Mouse (Mus musculus): ENCODE measurements at regions not wholly inside any gene's neighbourhood (a gene's known extent, or its start where the extent isn't known, plus 50 kb on each side); places are given as distances from the start of the nearest gene placed in this dataset.

DNA sequence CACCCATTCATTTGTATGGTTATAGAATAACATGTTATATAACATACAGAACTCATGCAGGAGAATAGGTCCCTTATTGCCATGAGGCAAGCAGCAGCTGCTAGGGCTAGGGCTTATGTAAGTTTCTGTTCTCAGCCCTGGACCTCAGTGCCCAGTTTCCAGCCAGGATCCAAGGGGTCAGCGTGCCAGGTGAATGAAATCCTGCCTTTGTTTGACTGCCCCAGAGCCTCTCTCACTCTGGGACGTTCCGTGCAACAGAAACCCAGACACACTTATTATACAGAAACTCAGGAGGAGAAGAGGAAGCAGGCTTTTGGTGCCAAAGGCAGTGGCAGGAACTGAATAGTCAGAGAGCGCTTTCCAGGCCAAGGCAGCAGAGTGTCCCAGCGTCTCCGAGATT is 130.3 kb downstream of the Dio2 start:
- Histone ChIP-seq H3K9ac (replicated peaks; ENCODE audit: low read depth, low read length) (no peak overlapping the region), H3K4me2 (ENCODE audit: low read depth, low read length) (no peak overlapping the region), H3K4me3 (ENCODE audit: low read depth, low read length) (no peak overlapping the region), H3K4me1 (ENCODE audit: control insufficient read depth, insufficient read depth) (no peaks in the 10 kb centered on the region), H3K36me3 (replicated peaks; ENCODE audit: control insufficient read depth, insufficient read depth, low read length) (no peaks in the 10 kb centered on the region), H3K27ac (ENCODE audit: low read depth) (no peak overlapping the region), H3K27me3 (ENCODE audit: control insufficient read depth, insufficient read depth, low read length) (no peaks in the 10 kb centered on the region), H3K9me3 (replicated peaks; ENCODE audit: control insufficient read depth, low read length) (no peaks in the 10 kb centered on the region)
- no peak for TF ChIP-seq CTCF (IDR thresholded peaks at IDR 0.05; ENCODE audit: low read depth)
- TF ChIP-seq EP300 (IDR thresholded peaks at IDR 0.05; ENCODE audit: low read depth), result no peak
- DNase-seq (ENCODE audit: low spot score), result no peak
- ATAC-seq (ENCODE audit: insufficient read depth, low read depth), result no peak
- 67% methylated on average over 6 of the region's 6 CpGs for WGBS

DNA sequence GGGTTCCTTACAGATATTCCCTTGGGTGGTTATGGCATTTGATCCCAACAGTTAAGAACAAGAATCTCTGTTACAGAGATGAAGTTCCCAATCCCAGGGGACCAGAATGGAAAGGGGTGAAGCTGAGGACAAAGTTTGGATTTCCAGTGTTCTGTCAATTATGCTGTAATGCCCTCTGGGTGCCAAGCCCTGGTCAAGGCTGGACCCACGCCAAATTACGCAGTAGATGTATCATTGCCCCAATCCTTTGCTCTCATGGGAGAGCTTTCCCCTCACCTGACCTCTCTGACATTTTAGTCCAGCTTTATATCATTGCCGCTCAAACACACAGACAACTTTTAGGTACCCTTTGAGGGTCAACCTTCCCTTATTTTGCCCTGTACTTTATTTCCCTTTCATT is 158.2 kb downstream of the Dio2 start:
- ATAC-seq (ENCODE audit: insufficient read depth, low read depth), result no peak
- WGBS, result 86% methylated on average over 3 of the region's 3 CpGs
- Histone ChIP-seq H3K4me3 (ENCODE audit: low read depth, low read length) (no peak overlapping the region), H3K36me3 (replicated peaks; ENCODE audit: control insufficient read depth, insufficient read depth, low read length) (no peaks in the 10 kb centered on the region), H3K9me3 (replicated peaks; ENCODE audit: control insufficient read depth, low read length) (no peaks in the 10 kb centered on the region), H3K27ac (ENCODE audit: low read depth) (no peak overlapping the region), H3K4me1 (ENCODE audit: control insufficient read depth, insufficient read depth) (no peaks in the 10 kb centered on the region), H3K9ac (replicated peaks; ENCODE audit: low read depth, low read length) (no peak overlapping the region), H3K27me3 (ENCODE audit: control insufficient read depth, insufficient read depth, low read length) (no peaks in the 10 kb centered on the region), H3K4me2 (ENCODE audit: low read depth, low read length) (no peak overlapping the region)
- TF ChIP-seq EP300 (IDR thresholded peaks at IDR 0.05; ENCODE audit: low read depth) (no peak), CTCF (IDR thresholded peaks at IDR 0.05; ENCODE audit: low read depth) (no peak)
- DNase-seq (ENCODE audit: low spot score), result no peak

- H3K36me3 ChIP-seq (replicated peaks; ENCODE audit: control insufficient read depth, insufficient read depth, low read length), result no peaks in the 10 kb centered on the region
- no peak for TF ChIP-seq EP300 (IDR thresholded peaks at IDR 0.05; ENCODE audit: low read depth)
- no peak for TF ChIP-seq CTCF (IDR thresholded peaks at IDR 0.05; ENCODE audit: low read depth)
- H3K4me2 ChIP-seq (ENCODE audit: low read depth, low read length), result no peak overlapping the region
- no peak overlapping the region for H3K4me3 ChIP-seq (ENCODE audit: low read depth, low read length)
- WGBS, result 45% methylated on average over 2 of the region's 2 CpGs
- H3K9ac ChIP-seq (replicated peaks; ENCODE audit: low read depth, low read length), result no peak overlapping the region
- DNase-seq (ENCODE audit: low spot score), result no peak
- ATAC-seq (ENCODE audit: insufficient read depth, low read depth), result no peak
- H3K4me1 ChIP-seq (ENCODE audit: control insufficient read depth, insufficient read depth), result no peaks in the 10 kb centered on the region
- H3K27me3 ChIP-seq (ENCODE audit: control insufficient read depth, insufficient read depth, low read length), result no peaks in the 10 kb centered on the region
- no peak overlapping the region for H3K27ac ChIP-seq (ENCODE audit: low read depth)
- no peaks in the 10 kb centered on the region for H3K9me3 ChIP-seq (replicated peaks; ENCODE audit: control insufficient read depth, low read length)
Observed at GRCm38 (mm10) chr12:90576103-90576502, 162.1 kb downstream of the Dio2 start.

DNA sequence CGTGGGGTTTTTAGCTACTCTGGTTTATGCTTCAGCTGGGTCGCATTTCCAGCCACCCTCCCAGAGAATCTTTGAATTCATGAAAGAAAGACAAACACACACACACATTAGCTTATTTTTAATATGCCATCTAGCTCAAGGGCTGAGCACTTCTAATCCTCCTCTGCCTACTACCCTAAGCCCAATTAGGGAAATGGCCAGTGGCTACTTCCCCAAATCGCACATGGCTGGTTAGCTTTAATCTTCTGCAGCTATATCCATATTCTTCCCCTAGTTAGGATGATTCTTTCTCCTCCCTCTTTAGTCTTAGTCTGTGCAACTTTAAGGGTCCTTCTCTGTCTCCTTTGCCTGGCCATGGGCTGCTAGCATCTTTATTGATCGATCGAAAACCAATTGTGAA is 166.3 kb downstream of the Dio2 start:
- Histone ChIP-seq H3K4me1 (ENCODE audit: control insufficient read depth, insufficient read depth) (peaks cover 3% of the 10 kb centered on the region; the same call in 1 of the 2 replicates), H3K9ac (replicated peaks; ENCODE audit: low read depth, low read length) (no peak overlapping the region), H3K27me3 (ENCODE audit: control insufficient read depth, insufficient read depth, low read length) (no peaks in the 10 kb centered on the region), H3K27ac (ENCODE audit: low read depth) (no peak overlapping the region), H3K4me3 (ENCODE audit: low read depth, low read length) (no peak overlapping the region), H3K4me2 (ENCODE audit: low read depth, low read length) (no peak overlapping the region), H3K9me3 (replicated peaks; ENCODE audit: control insufficient read depth, low read length) (no peaks in the 10 kb centered on the region), H3K36me3 (replicated peaks; ENCODE audit: control insufficient read depth, insufficient read depth, low read length) (no peaks in the 10 kb centered on the region)
- DNase-seq (ENCODE audit: low spot score), result no peak
- ATAC-seq (ENCODE audit: insufficient read depth, low read depth), result no peak
- 97% methylated on average over 5 of the region's 5 CpGs for WGBS
- TF ChIP-seq EP300 (IDR thresholded peaks at IDR 0.05; ENCODE audit: low read depth), result no peak
- TF ChIP-seq CTCF (IDR thresholded peaks at IDR 0.05; ENCODE audit: low read depth), result no peak

DNA sequence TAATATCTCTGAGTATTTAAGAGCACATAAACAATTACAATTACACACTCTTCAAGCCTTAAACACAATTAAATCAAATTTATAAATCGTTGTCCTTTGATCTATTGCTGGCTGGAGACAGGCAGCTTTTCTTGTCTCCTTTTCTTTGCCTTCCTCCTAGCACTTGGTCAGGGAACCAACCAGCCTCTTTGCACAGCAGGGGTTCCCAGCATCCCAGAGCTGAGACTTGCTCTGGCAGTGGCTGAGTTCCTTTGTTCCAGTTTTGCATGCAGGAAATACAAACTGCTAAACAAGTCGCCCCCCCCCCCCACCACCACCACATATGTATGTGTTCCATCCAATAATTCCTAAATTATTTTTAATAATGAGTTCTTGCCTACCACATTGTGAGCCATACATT is 166.7 kb downstream of the Dio2 start:
- no peak for DNase-seq (ENCODE audit: low spot score)
- no peak for ATAC-seq (ENCODE audit: insufficient read depth, low read depth)
- Histone ChIP-seq H3K9me3 (replicated peaks; ENCODE audit: control insufficient read depth, low read length) (no peaks in the 10 kb centered on the region), H3K27ac (ENCODE audit: low read depth) (no peak overlapping the region), H3K27me3 (ENCODE audit: control insufficient read depth, insufficient read depth, low read length) (no peaks in the 10 kb centered on the region), H3K9ac (replicated peaks; ENCODE audit: low read depth, low read length) (no peak overlapping the region), H3K4me2 (ENCODE audit: low read depth, low read length) (no peak overlapping the region), H3K4me1 (ENCODE audit: control insufficient read depth, insufficient read depth) (peaks cover 3% of the 10 kb centered on the region; the same call in 1 of the 2 replicates), H3K4me3 (ENCODE audit: low read depth, low read length) (no peak overlapping the region), H3K36me3 (replicated peaks; ENCODE audit: control insufficient read depth, insufficient read depth, low read length) (no peaks in the 10 kb centered on the region)
- TF ChIP-seq CTCF (IDR thresholded peaks at IDR 0.05; ENCODE audit: low read depth), result no peak
- TF ChIP-seq EP300 (IDR thresholded peaks at IDR 0.05; ENCODE audit: low read depth), result no peak
- 15% methylated on average over 2 of the region's 2 CpGs for WGBS

GRCm38 (mm10) chr12:90566349-90566748 is 171.9 kb downstream of the Dio2 start:
- no peak overlapping the region for H3K4me2 ChIP-seq (ENCODE audit: low read depth, low read length)
- ATAC-seq (ENCODE audit: insufficient read depth, low read depth) (no peak), DNase-seq (ENCODE audit: low spot score) (no peak)
- no peaks in the 10 kb centered on the region for H3K9me3 ChIP-seq (replicated peaks; ENCODE audit: control insufficient read depth, low read length)
- H3K4me1 ChIP-seq (ENCODE audit: control insufficient read depth, insufficient read depth), result peaks cover 3% of the 10 kb centered on the region; the same call in 1 of the 2 replicates
- no peak overlapping the region for H3K9ac ChIP-seq (replicated peaks; ENCODE audit: low read depth, low read length)
- no peak overlapping the region for H3K4me3 ChIP-seq (ENCODE audit: low read depth, low read length)
- 82% methylated on average over 6 of the region's 6 CpGs for WGBS
- peak; percentile 62 for TF ChIP-seq CTCF (IDR thresholded peaks at IDR 0.05; ENCODE audit: low read depth)
- no peak for TF ChIP-seq EP300 (IDR thresholded peaks at IDR 0.05; ENCODE audit: low read depth)
- no peaks in the 10 kb centered on the region for H3K27me3 ChIP-seq (ENCODE audit: control insufficient read depth, insufficient read depth, low read length)
- H3K27ac ChIP-seq (ENCODE audit: low read depth), result no peak overlapping the region
- no peaks in the 10 kb centered on the region for H3K36me3 ChIP-seq (replicated peaks; ENCODE audit: control insufficient read depth, insufficient read depth, low read length)
